Mouse (Mus musculus): ENCODE data around the gene Lrp1.

The Lrp1 gene

GRCm38 (mm10) chr10:127590831-127591451 lies 30.0 kb downstream of the Lrp1 start:
- DNase-seq: no peak

DNA sequence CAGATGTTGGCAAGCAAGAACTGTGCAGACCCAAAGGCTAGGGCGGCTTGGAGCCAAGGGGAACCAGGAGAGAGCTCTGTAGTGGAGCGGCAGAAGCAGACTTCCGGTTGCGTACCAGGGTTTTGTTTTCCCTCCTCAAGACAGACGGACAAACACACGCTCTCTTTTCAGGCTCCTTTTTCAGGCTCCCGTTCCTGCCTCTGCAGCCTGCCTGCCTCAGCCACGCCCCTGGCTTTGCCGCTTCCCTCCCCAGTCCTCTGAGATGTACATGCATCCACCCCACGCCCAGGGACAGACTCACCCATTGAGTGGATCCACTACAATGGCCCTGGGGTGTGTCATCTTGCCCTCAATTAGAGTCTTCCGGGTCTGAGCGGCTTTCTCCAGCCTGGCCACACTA lies 30.7 kb downstream of the Lrp1 start:
- no peak for DNase-seq

- no peak for DNase-seq
Measured at GRCm38 (mm10) chr10:127587776-127588175, 33.2 kb downstream of the Lrp1 start.

- DNase-seq: no peak
Measured at GRCm38 (mm10) chr10:127586209-127586608, 34.7 kb downstream of the Lrp1 start.

DNA sequence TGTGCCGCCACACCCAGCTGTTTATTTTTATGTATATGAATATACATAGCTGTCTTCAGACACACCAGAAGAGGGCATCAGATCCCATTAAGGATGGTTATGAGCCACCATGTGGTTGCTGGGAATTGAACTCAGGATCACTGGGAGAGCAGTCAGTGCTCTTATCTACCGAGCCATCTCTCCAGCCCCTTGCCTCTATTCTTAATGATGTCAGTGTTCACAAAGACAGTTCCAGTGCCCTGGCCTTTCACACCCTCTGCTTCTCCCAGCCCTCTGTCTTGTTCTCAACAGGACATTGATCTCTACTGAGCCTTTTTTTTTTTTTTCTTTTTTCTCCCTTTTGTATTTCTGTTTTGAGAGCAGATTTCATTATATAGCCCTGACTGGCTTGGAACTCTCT lies 35.4 kb downstream of the Lrp1 start:
- no peak for DNase-seq

- peak in 1 of 2 experiments; percentile 61 for DNase-seq
Measured at GRCm38 (mm10) chr10:127583649-127584048, 37.3 kb downstream of the Lrp1 start.

GRCm38 (mm10) chr10:127581291-127581690 lies 39.7 kb downstream of the Lrp1 start:
- DNase-seq: no peak

DNA sequence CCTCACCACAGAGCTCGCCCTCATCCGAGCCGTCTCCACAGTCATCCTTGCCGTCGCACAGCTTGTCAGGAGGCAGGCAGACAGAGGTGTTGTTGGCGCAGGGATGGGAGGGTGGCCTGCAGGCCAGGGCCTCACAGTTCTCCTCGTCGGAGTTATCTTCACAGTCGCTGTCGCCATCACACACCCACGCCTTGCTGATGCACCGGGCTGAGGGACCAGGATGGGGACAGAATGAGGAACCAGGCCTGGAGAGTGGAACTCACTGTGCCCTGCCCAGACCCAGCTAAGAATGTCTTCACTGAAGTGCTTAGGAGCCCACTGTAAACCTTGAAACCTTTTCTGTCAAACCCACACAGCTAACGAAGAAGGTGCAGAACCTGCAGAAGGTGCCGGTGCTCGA lies 43.0 kb downstream of the Lrp1 start:
- no peak for DNase-seq

DNA sequence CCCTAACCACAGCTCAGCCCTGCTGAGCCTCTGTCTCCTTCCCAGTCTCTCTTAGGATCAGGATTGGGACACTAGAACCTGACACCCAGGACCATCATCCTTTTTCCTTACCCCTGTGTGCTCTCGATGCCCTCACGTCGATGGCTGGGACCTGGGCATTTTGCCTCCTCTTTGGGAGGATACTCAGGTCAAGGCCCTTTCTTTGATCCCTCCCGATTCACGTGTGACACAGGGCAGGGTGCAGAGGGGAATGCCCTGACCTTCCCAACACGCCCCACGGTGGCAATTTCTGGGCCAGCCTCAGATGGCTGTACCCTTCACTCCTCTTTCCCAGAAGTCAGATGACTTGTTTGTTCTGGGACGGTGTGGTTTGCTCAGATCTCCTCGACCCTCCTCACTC lies 43.8 kb downstream of the Lrp1 start:
- DNase-seq: no peak

- peak; percentile 81 to 89 for DNase-seq
Measured at GRCm38 (mm10) chr10:127576381-127576961, 44.5 kb downstream of the Lrp1 start.

DNA sequence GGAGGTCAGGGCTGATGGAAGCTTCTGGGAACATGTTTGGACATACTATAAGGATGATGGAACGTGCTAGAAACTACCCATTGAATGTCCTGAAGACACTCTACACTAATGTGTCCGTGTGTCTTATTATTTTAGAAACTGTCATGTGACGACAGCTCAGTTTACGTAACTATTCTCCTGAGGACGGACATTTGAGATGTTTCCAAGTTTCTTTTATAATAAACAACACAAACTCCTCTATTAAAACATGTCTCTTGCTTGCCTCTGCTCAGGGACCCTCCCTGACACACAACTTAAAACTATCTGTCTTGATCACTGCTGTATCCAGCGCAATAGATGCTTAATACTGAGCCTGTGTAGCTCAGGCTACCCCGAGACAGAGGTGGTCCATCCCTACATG lies 45.2 kb downstream of the Lrp1 start:
- DNase-seq: no peak

DNA sequence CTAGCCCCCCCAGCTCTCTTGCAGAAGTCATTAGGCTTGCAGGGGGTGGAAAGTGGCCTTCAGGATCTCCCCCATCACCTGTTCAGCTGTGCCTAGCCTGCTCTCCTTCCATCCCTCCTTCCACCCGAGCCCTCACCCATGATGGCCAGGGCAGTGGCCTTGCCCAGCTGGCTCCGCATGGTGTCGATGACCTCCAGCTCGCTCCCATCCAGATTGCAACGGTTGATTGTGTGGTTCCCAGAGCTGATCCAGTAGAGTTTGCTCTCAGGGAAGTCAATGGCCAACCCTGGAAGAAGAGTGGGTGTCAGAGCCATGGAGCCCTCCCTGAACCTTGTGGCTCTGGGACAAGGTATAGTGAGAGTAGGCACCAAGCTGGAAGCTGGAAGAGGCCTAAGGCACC lies 48.7 kb downstream of the Lrp1 start:
- no peak for DNase-seq

- no peak for DNase-seq
Measured at GRCm38 (mm10) chr10:127570937-127571641, 49.9 kb downstream of the Lrp1 start.

DNA sequence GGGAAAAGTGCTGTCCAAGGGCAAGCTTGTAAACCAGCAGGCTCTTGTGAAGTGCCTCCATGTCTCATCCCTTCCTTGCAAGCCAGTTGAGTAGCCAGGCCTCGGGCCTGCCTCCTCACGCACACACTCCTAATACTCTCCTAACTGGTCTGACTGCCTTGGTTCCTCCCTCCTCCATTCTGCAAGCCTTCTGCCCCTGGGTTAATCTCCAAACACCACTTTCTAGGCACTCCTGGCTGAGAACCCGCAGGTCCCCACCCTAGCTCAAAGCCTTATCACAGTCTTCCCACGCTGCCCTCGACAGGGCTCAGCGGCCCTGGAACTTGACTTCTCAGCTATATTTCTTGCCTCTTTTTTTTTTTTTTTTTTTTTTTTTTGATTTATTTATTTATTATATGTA lies 50.6 kb downstream of the Lrp1 start:
- no peak for DNase-seq

- DNase-seq: peak; percentile 75 to 83
Measured at GRCm38 (mm10) chr10:127569450-127569849, 51.5 kb downstream of the Lrp1 start.

- DNase-seq: peak; percentile 61 to 67
Measured at GRCm38 (mm10) chr10:127566553-127567326, 54.2 kb downstream of the Lrp1 start.

DNA sequence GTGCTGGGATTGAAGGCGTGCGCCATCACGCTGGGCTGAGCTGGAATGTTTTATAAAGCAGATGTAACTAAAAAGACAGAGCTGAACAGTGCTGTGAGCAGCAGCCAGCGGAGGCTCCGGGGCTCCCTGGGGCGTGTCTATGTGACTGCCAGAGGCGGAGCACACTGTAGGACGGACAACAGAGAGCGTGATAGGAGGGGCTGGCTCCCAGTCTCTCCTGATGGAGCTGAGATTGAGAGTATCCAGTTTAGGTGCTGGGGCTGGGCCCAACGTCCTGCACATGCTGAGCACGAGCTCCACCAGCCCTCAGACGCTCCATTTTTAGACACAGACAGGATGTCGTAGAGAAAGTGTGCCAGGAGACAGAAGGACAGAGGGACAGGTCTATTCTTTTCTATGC lies 56.6 kb downstream of the Lrp1 start:
- DNase-seq: no peak

- DNase-seq: no peak
Measured at GRCm38 (mm10) chr10:127563840-127564239, 57.1 kb downstream of the Lrp1 start.

- DNase-seq: no peak
Measured at GRCm38 (mm10) chr10:127561145-127561544, 59.8 kb downstream of the Lrp1 start.

- DNase-seq: peak in 1 of 2 experiments; percentile 52
Measured at GRCm38 (mm10) chr10:127557397-127557796, 63.6 kb downstream of the Lrp1 start.

- peak; percentile 51 to 65 for DNase-seq
Measured at GRCm38 (mm10) chr10:127555703-127556102, 65.2 kb downstream of the Lrp1 start.

- no peak for DNase-seq
Measured at GRCm38 (mm10) chr10:127549892-127550291, 71.1 kb downstream of the Lrp1 start.

DNA sequence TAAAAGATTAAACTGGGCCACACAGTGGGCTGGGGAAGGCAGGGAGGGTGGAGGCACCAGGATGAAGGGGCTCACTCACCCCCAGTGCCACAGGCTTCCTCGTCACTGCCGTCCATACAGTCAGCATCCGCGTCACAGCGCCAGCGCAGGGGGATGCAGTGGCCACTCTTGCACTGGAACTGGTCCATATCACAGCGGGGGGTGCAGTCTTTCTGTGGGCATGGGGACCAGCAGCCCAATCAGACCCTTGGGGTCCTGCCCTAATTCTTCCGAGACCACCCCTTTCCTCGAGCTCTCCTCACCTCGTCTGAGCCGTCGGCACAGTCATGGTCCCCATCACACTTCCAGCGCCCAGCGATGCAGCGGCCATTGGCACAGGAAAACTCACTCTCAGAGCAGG lies 72.7 kb downstream of the Lrp1 start:
- DNase-seq: peak in 1 of 2 experiments; percentile 55

All from cerebellum, postnatal 25 days (tissue).